Mouse (Mus musculus) right cerebral cortex, postnatal 25 days (tissue): ENCODE measurements around the gene Atr.

Experiments
- DNase-seq: peaks from one replicate; pipeline ENCODE4 v3.0.0; 2022

The Atr gene

GRCm38 (mm10) chr9:95857414-95858026 lies at the start of gene Atr:
Gene Atr, plus strand, starts transcription at chr9:95857597.
- peak; percentile 94 for DNase-seq

GRCm38 (mm10) chr9:95809596-95809995 lies 47.8 kb upstream of the Atr start:
- no peak for DNase-seq

- DNase-seq: no peak
Observed at GRCm38 (mm10) chr9:95811817-95812216, 45.6 kb upstream of the Atr start.

DNA sequence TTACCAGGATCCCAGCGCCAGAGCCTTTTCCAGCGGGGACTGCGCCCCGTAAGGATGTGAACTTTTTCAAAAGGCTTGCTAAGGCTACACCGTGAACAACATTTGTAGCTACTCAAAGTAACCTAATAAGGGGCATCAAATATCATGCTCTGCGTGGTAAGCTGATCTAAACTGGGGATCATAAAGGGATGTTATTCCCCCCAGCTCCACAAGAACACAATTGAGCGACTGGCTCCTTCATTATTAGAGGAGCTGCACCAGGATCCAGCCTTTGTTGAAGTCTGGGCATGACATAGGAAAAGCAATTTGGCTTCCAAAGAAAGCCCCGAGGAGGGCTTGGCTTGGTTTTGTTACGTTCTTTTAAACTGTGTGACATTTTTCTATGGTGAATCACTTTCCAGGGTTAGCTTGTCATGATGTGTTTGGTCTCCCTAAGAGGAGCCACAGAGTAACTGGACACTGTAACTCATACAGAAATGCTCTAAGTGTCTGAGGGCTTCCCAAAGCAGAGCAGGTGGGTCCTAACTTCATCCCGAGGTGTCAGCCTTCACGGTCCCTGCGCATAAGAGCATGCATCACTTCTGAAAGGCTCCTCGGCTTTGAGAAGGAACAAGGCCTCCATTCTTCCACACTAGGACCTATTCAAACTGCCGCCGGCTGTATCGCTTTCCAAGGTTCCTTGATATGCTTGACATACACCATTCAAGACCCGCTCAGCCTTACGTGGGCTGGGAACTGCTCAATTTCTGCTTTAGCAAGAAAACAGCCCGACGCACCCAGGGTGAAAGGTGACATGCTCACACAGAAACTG lies 43.5 kb upstream of the Atr start:
- no peak for DNase-seq

DNA sequence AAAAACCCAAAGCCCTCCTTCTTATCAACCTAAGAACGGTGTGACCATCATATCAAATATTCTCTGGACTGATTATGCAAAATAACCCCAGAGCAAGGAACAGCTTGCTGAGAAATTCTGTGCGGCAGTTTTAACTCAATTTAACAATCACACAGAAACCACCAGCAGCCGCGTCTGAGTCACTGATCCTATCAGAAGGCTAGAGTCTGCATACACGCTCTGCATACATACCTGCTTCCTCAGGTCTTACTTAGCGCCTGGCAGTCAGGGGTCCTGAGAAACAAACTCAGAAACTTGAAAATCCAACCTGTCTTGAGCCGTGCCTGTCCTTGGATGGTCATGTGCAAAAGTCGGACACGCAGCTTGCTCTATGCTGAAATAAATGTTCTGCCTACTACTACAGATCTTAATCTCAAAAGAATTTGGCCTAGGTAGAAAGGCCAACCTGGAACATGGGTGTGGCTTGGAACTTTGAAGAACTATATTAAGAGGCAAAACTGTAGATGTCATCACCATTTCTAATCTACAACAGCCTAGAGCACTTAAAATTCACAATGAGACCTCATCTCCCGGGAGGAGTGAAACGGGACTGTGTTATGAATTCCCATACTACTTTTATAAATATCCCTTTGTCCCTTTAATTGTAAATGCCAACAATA lies 42.3 kb upstream of the Atr start:
- no peak for DNase-seq

DNA sequence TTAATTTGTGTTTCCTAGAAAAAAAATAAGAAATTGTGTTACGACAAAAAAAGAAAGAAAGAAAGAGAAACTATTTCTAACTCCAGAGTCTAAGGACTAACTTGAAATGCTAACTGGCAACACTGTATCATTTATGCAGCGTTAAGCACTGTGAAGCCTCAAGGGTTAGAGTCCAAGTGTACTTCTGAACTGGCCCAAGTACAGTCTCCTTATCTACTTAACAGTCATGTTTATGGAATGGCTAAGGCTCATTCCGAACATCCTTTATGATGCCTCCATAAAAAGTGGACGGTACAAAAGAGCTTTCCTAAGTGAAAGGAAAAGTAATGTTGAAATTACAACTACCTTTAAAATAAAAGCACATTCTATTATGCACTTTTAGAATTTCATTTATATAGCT lies 41.7 kb upstream of the Atr start:
- no peak for DNase-seq

GRCm38 (mm10) chr9:95822531-95822930 lies 34.9 kb upstream of the Atr start:
- no peak for DNase-seq

GRCm38 (mm10) chr9:95827565-95827964 lies 29.8 kb upstream of the Atr start:
- DNase-seq: peak; percentile 29

- no peak for DNase-seq
Observed at GRCm38 (mm10) chr9:95832758-95833157, 24.6 kb upstream of the Atr start.

GRCm38 (mm10) chr9:95834799-95835198 lies 22.6 kb upstream of the Atr start:
- DNase-seq: no peak

DNA sequence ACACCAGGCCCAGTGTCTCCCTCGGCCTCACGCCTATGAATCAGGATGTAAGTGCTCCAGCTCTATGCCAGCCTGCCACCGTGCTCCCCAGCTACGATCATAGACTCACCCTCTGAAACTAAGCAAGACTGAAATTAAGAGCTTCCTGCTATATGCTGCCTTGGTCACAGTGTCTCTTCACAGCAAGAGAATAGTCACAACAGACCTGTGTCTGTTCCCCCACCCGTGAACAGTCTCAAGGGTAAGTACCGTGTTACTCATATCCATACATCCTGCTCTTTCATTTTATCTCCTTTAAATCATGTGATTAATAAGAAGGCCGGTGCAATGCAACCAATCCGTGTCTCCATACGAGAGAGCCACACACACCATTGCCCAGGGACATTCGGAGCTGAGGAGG lies 21.7 kb upstream of the Atr start:
- DNase-seq: no peak

DNA sequence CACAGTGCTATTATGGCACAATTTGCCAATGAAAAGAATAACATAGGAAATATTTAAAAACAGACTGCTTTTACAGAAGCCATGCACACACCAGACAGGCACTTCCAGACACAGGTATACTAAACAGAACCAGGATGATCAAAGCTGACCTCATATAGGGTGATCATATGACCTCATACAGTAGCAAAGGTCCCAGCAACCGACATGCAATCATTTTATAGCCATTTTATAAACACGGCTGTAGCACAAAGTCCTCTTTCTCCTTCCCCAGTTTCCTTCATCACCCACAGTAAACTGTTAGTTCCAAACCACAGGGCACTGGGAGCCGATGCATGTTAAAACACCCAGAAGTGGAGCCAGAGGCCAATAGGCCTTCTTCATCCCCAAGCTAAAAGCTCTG lies 18.0 kb upstream of the Atr start:
- DNase-seq: no peak

GRCm38 (mm10) chr9:95844825-95845460 lies 12.5 kb upstream of the Atr start, which contains the start of gene Pls1:
Gene Pls1, minus strand, starts transcription at chr9:95845311.
- peak; percentile 92 for DNase-seq

- DNase-seq: no peak
Observed at GRCm38 (mm10) chr9:95845711-95846110, 11.7 kb upstream of the Atr start.

DNA sequence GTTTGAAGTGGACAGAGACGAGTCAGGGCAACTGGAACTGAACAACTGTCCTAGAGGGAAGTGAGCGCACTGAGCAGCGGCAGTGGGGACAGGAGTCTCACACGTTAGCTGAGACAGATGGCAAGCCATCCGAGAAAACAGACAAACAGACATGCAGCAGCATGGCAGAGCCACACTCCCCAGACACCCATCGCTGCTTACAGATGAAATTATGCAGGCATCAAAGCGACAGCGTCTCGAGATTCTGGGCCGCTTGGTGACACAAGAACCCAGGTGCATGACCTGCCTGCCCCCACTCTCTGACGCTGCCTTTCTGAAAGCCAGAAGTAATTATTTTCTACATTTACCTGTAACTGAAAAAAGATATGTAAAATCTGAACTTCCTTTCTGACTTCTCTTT lies 5.7 kb upstream of the Atr start:
- DNase-seq: no peak

GRCm38 (mm10) chr9:95852896-95853295 lies 4.5 kb upstream of the Atr start:
- peak; percentile 60 for DNase-seq

DNA sequence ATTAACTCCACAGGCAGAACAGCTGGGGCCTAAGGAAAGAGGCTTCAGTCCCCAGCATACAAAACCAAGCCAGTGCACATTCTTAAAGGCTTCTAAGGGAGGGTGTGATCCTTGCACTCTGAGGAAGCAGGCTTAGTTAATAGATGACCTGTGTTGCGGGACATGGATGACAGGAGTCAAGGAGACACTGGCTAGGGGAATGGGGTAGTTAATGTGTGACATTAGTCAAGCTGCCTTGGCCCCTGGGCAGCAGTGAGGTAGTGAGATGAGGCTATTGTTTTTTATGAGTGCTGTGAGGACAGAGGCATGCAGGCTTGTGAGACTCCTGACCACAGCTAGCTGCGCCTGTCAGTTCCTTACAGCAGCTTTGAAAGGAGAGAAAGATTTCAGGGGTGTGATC lies 2.5 kb upstream of the Atr start:
- DNase-seq: no peak

GRCm38 (mm10) chr9:95856004-95856403 lies 1.4 kb upstream of the Atr start:
- DNase-seq: no peak

DNA sequence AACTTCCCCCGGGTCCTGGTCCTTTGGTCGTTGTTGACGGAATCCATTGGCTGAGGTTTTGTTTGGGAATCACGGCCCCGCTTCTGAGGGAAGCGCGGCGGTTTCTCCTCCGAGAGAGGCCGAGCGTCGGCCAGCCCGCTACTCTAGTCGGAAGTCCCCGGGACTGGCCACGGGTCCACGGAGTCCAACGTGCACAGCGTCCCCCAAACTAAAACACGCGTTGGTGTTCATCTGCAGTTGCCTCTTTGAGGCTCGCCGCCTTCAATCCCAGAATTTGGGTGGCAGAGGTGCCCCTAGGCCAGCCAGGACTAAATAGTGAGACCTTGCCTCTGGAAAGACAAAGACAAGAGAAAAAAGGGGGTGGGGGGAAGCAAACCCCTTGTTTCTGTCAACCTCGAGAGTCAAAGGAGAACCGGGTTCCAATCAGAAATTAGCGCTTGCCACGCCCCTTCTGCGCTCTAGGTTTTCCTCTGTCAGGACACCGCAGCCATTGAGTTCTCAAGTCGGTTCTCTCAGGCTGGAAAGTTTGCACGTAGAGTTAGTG lies 702 bp downstream of the Atr start:
- no peak for DNase-seq

GRCm38 (mm10) chr9:95878246-95878645 lies 20.8 kb downstream of the Atr start:
- DNase-seq: no peak

DNA sequence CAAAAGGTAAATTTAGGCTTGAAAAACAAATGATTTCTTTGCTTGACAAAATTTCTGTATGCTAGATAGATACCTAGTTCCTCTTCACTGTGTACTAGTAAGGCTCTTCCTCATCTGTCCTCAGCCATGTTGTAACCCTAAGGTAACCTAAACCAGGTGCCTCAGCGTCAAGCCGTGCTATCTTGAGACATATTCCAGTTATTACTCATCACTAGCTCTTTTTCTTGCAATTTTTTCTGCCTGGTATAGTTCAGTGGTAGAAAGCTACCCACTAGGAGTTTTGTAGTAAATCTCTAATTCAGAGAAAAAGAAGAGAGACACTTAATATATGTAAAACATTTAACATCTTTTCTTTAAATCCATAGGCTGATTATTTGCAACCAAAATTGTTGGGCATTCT lies 25.4 kb downstream of the Atr start:
- DNase-seq: no peak

DNA sequence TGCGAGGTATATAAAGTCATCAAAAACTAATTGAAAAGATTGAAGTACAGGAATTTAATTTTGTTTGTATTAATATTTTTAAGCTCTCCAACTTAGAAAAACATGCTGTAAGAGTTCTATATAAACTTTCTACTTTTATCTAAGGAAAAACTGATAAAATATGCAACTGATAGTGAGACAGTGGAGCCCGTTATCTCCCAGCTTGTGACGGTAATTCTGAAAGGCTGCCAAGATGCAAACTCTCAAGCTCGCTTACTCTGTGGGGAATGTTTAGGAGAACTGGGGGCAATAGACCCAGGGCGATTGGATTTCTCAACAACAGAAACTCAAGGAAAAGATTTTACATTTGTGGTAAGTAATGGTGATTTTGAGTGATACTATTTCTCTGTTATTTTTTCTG lies 40.0 kb downstream of the Atr start:
- DNase-seq: no peak

GRCm38 (mm10) chr9:95932855-95933254 lies 75.5 kb downstream of the Atr start:
- DNase-seq: no peak
